Mouse (Mus musculus): ENCODE measurements around the gene Gm49661.

Gene Gm49661

DNA sequence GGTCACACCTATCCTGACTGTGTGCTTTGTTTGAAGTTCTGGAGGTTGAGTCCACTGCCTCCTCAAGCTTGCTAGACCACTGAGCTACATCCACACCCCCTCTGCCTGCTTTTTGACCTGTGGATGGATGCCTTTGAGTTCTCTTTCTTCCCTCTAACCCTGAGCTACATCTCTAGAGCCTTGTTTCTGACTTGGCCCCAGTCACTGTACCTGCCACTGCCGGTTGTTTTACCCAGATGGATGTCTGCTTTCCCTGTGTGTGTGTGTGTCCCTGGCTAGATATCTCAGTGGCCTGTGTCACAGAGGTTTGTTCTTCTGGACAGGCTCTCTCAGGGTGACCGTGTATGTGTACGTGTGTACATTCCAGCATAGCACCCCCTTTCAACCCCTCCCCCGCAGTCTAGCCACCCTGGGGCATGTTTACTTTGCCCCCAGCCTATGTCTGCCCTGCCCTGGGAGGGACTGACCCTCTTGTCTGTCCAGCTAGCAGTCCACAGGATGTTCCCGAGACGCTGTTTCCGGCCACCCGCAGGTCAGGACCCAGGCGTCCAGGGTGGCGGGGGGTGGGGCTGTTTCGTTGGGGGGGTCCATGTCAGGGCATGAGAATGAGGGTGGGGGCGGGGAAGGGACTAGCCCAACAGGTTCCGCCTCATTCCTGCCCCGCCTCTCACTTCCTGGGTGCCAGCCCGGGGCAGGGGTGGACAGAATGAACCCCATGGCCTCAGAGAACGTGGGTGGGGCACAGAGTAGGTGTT is 15.2 kb upstream of the Gm49661 start:
- DNase-seq (ENCODE audit: low spot score in 2 of 2) = peak; percentile 78 to 90

DNA sequence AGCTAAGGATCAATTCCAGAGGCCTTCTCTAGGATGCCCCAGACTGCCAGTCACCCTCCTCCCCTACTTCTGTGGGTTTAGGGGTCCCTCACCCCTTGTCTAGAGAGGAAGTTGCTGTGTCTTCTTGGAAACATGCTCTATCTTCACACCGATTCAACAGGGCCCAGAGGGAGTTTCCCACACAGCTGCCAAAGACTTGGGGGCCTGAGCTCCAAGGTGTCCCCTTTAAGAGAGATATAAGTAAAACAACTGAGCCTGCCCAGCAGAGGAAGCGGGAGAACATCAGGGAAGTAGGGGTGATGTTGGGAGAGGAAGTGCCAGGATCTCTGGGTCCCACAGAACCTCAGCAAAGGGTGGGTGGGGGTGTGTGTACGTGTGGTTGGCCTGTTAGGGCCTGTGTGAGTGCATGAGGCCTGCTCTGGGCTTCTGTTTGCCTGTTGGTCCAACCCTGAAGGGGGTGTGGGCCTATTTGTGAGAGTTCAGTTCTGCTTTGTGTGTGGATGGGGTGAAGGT is 13.3 kb upstream of the Gm49661 start:
- peak; percentile 74 to 83 for DNase-seq (ENCODE audit: low spot score in 2 of 2)

DNA sequence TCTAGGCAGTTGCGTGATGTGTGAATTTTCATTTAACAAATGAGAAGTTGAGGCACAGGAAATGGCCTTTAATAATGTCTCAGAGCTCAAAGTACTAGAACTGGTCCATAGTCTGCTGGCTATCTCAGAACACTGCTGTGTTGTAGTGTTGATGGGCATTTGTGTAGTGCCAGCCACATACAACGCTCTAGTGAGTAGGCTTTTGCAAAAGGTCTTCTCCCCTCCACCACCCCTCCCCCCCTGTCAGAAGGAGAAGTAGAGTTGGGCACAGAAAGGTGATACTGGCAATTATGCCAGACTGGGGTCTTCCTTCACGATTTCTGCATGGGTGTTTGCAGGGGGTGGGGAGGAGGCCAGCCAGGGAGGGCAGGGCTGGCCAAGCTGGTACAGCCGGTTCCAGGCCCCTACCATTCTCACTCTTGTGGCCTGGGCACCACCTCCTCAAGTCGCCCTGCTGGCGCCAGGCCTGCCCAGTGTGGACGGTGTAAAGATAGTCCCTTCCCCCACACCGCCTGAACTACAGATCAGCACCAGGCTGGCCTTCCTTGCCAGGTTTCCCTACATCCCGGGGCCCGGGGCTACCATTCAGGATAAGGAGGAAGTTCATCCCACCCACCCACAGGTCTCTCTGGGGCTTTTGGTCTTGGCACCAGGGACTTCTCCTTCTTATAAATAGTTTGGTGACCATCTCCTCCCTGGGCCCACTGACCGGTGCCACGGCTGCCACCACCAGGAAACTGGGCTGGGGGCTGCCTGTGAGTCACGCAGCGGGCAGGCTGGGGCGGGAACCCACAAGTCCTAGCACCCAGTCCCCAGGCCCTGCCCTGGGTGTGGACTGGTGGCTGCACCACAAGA is 12.6 kb upstream of the Gm49661 start:
- DNase-seq (ENCODE audit: low spot score in 2 of 2) = no peak

DNA sequence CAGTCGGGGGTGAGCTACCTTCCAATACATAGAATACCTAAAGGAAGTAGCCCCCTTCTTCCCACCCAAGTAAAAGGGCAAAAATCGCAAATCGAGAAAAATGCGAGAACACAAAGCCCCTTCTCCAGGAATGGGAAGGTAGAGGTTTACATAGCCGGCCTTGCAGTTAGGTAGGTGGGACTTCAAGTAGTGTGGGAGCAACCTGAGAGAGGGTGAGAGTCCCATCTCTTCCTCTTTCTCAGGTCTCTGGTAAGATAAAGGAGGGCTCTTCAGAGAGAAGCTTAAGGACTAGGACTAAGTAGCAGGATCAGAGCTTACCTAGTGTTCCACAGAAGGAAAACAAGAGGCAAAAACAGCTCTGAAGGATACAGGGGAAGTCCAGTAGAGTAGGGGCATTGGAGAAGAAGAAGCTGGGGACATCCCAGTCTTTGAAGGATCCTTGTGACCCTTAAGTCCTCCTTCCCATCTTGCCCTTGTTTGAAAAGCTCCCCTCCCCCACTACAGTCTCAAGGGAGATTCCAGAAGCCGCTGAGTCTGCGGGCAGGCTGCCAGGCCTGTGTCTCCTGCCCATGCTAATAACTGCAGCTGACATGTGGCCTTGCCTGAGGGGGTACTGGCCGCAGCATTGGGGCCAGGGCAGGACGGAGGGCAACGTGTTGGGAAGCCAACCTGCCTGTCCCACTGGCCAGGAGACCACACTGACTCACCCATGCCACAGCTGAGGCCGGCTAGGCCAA is 11.6 kb upstream of the Gm49661 start:
- peak; percentile 79 to 84 for DNase-seq (ENCODE audit: low spot score in 2 of 2)

DNA sequence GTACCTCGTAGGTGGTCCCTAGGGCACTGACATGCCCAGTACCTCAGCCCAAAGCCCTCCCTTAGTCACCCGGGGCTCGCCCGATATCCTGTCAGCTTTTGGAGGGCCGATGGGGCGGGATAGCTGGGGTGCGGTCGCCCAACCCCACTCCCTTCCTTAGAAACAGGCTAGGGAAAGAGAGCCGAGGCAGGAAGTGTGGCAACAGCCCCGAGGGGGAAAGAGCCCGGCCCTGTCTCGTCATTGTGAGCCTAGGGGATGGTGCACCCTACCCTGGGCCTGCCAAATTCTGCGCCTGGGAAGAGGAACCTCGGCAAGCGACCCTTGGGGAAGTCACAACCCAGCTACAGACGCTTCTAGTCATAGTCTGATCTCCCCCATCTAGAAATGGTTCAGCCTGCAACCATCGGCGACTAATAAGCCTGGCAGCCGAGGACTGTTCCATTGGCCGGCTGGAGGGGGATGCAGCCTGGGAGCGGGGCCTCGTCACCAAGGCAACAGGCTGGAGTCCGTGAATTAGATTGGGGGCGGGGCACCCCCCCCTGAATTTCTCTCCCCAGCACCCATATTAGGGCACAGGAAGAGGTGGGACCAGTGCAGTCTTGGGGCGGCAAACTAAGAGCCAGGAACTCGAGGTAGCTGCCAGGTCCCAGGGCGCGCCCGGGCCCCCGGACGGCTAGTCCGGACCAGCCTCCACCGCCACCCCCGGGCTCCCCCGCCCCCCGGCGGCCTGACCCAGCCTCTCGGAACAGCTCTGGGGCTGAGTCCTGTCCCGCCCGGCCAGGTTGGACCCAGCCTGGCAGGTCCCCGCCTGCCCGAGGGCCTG is 10.6 kb upstream of the Gm49661 start:
- peak; percentile 97 for DNase-seq (ENCODE audit: low spot score in 2 of 2)

DNA sequence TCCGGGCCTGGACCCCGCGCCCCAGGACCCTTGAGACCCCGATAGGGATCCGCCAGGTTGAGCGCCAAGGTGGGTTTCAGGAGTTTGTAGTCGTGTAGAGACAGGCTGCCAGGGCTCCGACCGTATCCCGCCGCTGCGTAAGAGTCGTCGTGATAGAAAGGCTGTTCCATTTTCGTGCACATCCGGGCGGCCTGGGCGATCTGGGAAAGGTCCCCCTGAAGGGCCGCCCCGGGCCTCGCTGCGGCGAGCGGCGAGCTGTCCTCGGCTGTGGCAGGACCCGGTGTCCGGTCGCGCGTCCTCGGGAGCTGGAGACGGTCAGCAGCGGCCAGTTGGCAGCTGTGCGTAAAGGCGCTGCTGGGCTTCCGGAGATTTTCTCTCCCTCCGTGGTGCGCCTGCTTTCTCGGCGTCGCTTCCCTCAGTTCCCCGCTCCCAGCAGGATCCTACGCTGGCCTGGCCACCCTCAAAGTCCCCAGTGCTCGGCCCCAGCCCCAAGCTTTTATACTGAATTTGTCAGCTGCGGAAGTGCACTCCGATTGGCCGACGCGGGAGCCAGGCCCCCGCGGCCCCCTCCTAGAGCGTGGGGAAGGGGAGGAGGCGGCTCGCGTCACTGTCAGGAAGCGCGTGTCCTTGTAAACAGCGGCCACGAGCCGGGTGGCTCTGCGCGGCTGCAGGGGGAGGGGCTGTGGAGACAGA is 9.2 kb upstream of the Gm49661 start, which contains the start of gene Junb:
TSS of gene Junb (minus strand) at position 471 of the 693 bp plus-strand sequence.
- peak; percentile 97 to 98 for DNase-seq (ENCODE audit: low spot score in 2 of 2)

DNA sequence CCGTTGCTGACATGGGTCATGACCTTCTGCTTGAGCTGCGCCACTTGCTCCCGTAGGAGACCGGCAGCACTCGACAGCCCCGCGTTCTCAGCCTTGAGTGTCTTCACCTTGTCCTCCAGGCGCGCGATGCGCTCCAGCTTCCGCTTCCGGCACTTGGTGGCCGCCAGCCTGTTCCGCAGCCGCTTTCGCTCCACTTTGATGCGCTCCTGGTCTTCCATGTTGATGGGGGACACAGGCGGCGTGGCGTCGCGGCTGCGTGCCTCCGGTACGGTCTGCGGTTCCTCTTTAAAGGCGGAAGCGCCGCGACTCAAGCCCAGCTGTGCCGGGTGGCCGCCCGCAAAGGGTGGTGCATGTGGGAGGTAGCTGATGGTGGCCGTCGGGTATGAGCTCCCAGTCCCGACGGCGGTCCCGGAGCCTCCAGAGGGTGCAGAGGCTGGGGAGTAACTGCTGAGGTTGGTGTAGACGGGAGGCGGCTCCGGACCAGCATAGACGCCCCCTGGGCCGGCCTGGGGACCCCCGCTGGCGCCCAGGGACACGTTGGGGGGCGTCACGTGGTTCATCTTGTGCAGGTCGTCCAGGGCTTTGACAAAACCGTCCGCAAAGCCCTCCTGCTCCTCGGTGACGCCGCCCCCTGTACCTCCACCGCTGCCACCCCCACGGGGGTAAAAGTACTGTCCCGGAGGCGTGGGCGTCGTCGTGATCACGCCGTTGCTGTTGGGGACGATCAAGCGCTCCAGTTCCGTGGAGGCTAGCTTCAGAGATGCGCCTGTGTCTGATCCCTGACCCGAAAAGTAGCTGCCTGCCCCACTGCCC is 8.4 kb upstream of the Gm49661 start:
- peak; percentile 66 to 75 for DNase-seq (ENCODE audit: low spot score in 2 of 2)

DNA sequence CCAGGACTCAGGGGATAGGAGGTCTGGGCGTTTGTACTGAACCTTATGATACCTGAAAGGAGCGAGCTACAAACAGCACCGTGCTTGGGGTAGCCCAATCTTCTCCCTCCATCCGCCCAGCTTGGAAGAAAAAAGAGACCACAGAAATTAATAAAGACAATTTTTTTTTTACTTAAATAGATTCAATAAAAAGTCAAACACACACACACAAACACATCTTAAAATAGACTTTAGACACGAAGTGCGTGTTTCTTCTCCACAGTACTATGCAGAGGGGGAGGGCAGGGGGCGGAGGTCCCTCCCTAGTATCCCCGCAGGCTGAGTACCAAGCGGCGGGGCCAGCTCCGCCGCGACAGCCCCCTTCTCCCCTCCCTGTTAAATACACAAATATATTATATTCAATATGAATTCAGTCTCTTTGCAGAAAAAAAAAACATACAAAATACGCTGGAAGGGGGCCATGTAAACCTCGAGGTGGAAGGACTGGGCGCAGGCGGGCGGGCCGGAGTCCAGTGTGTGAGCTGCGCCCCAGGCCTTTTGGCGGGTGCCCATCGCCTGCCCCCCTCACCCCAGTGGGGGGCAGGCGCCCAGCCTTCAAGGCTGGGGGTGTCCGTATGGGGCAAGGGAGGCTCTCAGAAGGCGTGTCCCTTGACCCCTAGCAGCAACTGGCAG is 7.7 kb upstream of the Gm49661 start:
- no peak for DNase-seq (ENCODE audit: low spot score in 2 of 2)

DNA sequence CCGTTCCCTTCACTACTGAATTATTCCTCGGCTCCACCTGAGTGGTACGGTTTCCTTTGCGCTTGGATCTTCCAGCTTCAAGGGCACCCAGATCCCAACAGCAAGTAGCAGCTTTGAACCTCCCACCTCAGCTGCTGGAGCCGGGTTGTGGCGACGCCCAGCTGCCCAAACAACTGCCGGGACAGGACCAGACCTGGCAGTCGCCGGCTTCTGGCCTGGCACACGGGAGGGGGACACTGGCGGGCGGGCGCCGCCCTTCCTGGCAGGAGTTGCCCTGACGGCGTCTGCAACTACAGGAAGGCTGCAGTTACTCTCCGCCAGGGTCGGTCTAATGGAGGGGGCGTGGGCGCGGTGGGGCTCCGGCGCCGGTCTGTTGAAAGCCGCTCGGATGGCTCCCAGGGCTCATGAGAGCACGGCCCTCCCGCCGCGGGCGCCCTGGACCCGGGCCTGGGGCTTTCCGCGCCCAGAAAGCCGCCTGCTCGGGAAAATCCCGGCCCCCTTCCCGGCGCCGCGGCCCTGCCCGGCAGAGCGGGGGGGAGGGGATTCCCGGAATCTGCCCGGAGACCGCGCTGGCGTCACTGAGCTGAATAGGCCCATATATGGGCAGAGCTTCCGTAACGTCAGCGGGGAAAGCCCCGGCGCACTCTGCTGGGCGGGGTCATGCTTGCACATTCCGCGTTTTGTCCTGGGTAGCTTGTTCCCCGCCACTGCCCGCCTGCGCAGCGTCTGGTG is 7.0 kb upstream of the Gm49661 start:
- peak; percentile 96 to 98 for DNase-seq (ENCODE audit: low spot score in 2 of 2)

DNA sequence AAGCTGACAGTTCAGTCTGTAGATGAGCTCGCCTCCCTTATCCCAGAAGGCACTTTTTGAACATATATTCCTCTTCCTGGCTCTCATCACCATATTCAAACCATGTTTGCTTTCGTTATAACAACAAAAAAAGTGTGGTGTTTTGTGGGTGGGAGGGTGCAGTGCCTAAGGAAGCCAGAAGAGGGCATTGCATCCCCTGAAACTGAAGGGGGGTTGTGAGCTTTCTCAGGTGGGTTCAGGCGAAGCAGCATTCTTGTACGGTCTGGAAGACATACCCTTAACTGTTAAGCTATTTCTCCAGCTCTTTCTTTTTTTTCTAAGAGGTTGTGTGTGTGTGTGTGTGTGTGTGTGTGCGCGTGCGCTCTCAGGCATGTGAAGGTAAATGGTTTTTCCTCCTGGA is 6.2 kb upstream of the Gm49661 start:
- DNase-seq (ENCODE audit: low spot score in 2 of 2) = peak; percentile 89 to 90

DNA sequence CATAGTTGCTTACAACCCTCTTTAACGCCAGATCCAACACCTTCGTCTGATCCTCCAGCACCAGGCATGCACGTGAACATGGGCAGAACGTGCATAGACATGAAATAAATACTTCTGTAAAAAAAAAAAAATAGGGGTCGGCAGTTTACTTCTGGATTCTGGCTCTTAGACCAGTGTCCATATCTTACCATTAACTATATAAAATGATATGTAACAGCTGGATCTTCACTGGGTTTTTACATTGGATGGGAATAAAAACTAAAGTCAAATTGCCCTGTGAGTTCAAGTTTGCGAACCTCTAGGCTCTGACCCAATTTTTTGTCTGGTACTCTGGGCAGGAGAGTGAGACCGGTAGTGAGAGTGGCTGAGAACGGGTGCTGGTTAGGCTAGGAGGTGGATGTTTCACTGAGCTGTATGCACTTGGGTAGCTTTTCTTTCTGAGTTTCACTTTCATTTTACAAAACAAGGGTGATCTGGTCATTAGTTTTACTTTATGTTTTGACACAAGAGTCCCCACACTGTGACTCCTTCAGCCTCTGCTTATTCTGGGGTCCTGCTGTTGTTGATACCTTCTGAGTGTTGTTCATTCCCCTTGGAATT is 5.4 kb upstream of the Gm49661 start:
- DNase-seq (ENCODE audit: low spot score in 2 of 2) = peak; percentile 30 to 52

DNA sequence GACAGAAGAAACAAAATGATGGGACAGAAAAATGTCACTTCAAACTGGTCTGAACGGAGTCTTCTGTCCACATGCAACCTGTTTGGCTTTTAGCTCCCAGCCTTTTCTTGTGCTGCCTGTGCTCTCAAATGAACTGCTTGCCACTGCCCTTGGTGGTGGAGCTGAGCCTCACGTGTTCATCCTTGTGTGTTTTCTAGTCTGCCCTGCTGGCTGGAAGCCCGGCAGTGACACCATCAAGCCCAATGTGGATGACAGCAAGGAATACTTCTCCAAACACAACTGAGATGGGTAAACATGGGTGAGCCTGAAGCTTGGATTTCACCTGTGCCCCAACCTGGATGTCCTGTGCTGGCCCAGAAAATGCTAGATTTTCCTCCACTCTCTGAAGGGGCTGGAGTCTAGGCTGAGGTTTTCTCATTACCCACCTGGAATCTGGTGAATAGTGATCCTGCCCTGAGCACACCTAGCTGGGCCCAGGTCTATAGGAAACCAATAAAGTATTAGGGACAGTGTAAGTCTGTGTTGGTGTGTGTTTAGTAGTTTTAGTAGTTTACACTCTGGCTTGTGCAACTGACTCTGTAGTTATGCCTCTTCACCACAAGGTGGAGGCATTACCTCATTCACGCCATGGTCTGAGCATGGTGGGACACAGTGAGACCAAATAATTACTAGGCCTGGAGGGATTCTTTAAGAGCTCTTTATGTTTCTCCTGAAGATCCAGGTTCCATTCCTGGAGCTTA is 4.7 kb upstream of the Gm49661 start:
- DNase-seq (ENCODE audit: low spot score in 2 of 2) = peak; percentile 59 to 65

DNA sequence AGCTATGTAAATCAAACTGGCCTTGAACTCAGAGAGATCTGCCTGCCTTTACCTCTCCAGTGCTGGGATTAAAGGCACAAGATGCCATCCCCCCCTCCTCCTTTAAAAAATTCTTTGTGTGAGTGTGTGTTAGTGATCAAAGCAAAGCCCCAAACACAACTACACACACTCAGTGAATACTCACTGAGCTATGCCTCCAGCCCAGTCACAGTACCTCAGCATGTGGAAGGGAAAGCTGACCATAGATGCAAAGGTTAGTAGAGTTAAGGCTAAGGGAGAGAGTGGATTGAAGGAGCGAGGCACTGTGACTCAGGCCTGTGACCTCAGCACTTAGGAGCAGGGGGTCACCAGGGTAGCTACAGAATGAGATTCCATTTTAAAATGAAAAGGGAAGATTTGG is 3.8 kb upstream of the Gm49661 start:
- no peak for DNase-seq (ENCODE audit: low spot score in 2 of 2)

DNA sequence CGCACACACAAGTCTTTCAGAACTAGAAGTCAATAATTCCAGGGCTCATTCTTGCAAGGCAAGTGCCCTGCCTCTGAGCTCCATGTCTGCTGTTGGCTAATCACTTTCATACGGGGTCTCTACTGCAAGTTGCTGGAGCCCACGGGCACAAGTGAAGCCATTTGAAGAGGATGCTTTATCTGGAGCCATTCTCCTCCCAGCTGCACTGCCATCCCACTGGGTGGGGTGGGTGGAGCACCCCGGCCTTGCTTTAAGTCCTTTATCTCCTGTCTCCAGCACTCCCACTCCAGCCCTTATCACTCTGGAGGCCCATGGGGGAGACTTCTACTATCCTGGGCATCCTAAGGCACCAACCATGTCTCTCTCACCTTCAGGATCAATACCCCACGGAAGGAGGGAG is 1.7 kb upstream of the Gm49661 start:
- no peak for DNase-seq (ENCODE audit: low spot score in 2 of 2)

DNA sequence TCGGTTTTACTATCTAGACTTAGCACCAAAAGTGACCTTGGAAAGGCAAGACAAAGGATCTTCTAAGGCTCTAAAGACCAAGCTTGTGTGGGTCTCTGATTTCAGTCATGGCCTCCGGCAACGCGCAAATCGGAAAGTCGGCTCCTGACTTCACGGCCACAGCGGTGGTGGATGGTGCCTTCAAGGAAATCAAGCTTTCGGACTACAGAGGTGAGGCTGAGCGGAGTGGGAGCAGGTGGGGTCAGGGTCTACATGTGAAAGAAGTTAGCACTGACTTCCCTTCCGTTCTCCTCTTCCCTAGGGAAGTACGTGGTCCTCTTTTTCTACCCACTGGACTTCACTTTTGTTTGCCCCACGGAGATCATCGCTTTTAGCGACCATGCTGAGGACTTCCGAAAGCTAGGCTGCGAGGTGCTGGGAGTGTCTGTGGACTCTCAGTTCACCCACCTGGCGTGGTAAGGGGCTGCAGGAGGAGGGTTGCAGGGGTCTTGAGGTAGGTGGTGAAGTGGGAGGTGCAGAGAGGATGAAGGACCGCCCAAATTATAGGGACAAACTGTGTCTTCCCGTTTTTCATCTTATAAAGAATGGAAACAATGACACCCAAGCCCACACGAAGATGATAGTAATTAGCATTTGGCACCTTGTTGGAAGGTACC is 1.0 kb upstream of the Gm49661 start:
- DNase-seq (ENCODE audit: low spot score in 2 of 2) = no peak

DNA sequence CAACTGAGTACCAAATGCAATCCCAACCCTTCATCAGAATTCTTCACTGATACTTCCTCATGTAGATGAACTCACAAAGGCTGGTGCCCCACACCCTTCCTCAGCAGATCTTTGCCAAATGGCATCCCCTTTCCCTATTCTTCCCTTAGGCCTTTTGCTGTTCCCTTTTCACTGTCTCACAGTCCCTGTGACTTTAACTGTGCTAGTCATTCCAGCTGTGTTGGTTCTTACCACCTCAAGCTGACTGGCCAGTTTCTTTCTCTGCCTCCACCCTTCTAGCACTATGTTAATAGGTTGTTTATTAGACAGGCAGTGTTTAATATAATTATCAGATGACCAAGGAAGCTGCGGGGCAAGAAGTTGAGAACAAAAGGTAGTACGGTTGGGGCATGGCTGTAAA is 583 bp downstream of the Gm49661 start:
- DNase-seq (ENCODE audit: low spot score in 2 of 2) = no peak

All from natural killer cell, adult 2 months (primary cell).